Mouse (Mus musculus): Measurements from ENCODE around the gene Gm21887.

The Gm21887 gene

DNA sequence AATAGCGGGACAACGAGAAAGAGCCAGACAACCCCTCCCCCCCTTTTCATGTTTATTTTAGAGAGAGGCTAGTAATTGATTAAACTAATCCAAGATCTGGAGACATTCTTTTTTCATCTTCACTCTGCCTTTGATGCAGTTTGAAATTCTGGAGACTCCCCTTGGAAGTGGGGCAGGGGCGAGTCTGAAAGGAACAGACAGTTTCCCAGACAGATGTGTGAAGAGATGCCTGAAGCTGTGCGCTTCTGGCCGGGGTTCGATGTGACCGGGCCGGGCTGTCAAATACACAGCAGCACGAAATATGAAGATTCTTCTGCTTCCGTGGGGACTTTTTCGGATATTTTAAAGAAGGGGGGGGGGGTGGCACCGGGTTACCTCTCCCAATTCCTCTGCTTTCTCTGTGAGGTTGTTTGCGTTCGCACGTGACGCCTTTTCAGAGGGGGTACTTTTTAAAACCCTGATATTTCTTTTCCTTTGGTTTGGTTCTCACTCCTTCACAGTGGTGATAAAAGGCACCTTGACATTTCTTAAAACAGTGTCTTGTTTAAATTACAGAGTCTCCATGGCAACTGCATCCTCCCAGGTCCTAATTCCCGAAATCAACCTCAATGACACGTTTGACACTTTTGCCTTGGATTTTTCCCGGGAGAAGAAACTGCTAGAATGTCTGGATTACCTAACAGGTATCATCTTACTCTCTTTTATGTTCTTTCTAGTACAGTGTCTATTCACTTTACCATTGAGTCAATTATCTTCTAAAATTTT is 25.9 kb upstream of the Gm21887 start:
- 81% methylated on average over 19 of the region's 19 CpGs for whole genome bisulfite sequencing

GRCm38 (mm10) chrX:169984331-169984730 is 25.1 kb upstream of the Gm21887 start:
- WGBS = 86% methylated on average over 7 of the region's 7 CpGs

DNA sequence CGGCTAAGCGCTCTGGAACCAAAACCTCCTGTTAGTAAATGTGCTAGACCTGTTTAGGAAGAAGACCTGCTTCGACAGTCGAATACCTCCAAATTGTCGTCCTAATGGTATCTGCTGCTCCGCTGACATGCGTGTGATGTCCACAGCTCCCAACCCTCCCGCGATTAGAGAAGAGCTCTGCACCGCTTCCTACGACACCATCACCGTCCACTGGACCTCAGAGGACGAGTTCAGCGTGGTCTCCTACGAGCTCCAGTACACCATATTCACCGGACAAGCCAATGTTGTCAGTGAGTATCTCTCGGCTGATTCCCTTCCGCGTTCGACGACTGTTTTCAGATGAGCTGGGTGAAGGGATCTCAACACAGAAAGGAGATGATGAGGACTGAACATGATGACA is 24.6 kb upstream of the Gm21887 start:
- 90% methylated on average over 21 of the region's 21 CpGs for WGBS

- 85% methylated on average over 18 of the region's 18 CpGs for WGBS
Observed at GRCm38 (mm10) chrX:169985796-169986195, 23.7 kb upstream of the Gm21887 start.

DNA sequence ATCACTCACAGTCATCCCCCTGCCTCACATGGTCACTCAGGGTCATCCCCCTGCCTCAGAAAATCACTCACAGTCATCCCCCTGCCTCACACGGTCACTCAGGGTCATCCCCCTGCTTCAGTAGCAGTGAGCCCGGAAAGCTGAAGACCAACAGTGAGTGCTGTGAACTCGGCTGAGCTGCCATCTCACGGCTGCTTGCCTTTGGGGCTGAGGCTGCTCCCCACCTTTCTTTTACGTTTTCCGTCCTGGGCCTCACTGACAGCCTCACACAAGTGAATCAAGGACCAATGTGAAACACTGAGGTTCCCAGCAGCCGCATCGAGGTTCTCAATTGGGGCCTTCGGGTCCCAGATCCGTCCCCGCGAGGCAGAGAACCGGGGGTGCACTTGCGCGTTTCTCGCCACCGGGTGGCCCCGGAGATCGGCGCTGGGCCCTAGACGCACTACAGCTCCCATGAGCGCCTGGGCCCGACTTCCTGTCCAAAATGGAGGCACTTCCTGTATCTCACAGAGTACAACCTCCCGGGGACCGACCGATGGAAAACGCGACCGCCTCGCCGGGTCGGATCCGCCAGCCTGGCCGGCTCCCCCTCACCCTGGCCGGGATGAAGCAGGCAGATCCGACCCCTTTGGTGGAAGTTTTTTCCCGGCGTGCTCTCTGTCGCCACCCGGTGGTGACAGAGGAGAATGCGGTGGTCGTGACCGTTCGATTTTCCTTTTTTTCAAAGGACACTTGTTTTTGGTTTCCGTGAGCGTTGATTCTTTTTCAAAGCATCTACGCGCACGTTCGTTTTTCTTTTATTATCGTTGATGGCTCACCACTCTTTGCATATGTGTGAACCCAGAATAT is 22.7 kb upstream of the Gm21887 start:
- WGBS = 60% methylated on average over 51 of the region's 51 CpGs

DNA sequence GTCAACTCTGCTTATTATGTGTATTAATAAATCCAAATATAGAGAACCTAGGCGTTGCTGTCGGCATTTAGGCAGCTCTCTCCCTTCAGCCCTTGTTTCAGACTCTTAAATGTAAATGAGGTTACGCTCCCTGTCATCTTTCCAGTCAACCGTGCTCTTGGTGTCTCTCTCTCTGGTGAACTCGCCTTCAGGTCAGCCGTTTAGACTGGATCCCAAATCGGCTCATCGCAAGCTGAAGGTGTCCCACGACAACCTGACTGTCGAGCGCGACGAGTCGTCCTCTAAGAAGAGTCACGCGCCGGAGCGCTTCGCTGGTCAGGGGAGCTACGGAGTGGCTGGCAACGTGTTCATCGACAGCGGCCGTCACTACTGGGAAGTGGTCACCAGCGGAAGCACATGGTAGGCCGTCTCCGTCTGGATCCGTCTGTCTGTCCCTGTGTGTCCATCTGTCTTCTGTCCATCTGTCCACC is 22.1 kb upstream of the Gm21887 start:
- WGBS = 88% methylated on average over 28 of the region's 28 CpGs

- WGBS = 94% methylated on average over 56 of the region's 56 CpGs
Observed at GRCm38 (mm10) chrX:169988571-169989218, 20.8 kb upstream of the Gm21887 start.

DNA sequence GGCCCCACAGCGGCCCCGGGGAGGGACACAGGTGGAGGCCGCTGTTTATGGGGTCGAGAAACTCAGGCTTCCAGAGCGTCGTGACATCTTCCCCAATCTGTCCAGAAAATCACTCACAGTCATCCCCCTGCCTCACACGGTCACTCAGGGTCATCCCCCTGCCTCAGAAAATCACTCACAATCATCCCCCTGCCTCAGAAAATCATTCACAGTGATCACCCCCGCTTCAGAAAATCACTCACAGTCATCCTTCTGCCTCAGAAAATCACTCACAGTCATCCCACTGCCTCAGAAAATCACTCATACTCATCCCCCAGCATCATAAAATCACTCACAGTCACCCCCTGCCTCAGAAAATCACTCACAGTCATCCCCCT is 20.3 kb upstream of the Gm21887 start:
- WGBS = 85% methylated on average over 8 of the region's 8 CpGs

DNA sequence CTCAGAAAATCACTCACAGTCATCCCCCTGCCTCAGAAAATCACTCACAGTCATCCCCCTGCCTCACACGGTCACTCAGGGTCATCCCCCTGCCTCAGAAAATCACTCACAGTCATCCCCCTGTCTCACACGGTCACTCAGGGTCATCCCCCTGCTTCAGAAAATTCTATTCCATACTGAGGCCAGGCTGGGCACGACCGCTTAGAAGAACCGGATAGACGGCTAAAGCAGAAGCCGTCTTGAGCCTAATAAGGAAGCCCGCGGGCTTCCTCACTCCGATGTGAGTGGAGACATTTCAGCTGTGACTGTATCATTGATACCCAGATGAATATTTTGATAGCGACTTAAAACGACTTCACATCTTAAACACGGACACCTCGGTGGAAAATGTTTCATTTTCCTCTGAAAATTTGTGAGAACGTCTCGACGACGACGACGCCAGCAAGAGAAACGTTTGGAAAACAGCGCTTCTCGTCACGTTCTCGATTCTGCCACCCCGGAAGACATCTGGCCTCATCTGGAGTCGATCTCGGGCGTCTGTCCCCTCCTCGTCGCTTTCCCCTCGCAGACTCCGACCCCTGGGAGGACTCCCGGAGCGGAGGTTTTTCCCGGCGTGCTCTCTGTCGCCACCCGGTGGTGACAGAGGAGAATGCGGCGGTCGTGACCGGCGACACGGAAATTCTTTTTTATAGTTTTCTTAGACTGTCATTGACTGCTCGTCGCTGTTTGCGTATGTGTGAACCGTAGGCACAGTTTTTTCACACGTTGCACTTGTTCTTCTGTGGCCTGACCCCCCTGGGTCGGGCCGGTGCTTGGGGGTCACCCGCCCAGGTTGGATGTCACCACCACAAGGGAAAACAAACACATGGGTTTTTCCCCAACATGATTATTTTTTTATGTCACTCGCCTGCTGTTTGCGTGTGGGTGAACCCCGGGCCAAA is 19.5 kb upstream of the Gm21887 start:
- WGBS = 82% methylated on average over 56 of the region's 56 CpGs

- WGBS = 16% methylated on average over 14 of the region's 28 CpGs
Observed at GRCm38 (mm10) chrX:169991128-169991873, 18.2 kb upstream of the Gm21887 start.

- 24% methylated on average over 8 of the region's 15 CpGs for WGBS
Observed at GRCm38 (mm10) chrX:169992086-169992930, 17.2 kb upstream of the Gm21887 start.

DNA sequence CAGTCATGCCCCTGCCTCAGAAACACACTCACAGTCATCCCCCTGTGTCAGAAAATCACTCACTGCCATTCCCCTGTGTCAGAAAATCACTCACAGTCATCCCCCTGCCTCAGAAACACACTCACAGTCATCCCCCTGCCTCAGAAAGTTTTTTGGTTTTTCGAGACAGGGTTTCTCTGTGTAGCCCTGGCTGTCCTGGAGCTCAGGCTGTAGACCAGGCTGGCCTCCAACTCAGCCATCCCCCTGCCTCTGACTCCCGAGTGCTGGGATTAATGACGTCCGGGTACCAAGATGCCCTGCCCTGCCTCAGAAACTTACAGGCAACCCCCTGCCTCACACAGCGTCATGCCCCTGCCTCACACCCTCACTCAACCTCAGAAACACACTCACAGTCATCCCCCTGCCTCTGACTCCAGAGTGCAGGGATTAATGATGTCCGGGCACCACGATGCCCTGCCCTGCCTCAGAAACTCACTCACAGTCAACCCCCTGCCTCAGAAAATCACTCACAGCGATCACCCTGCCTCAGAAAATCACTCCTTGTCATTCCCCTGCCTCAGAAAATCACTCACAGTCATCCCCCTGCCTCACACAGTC is 16.4 kb upstream of the Gm21887 start:
- WGBS = 30% methylated on average over 5 of the region's 8 CpGs

DNA sequence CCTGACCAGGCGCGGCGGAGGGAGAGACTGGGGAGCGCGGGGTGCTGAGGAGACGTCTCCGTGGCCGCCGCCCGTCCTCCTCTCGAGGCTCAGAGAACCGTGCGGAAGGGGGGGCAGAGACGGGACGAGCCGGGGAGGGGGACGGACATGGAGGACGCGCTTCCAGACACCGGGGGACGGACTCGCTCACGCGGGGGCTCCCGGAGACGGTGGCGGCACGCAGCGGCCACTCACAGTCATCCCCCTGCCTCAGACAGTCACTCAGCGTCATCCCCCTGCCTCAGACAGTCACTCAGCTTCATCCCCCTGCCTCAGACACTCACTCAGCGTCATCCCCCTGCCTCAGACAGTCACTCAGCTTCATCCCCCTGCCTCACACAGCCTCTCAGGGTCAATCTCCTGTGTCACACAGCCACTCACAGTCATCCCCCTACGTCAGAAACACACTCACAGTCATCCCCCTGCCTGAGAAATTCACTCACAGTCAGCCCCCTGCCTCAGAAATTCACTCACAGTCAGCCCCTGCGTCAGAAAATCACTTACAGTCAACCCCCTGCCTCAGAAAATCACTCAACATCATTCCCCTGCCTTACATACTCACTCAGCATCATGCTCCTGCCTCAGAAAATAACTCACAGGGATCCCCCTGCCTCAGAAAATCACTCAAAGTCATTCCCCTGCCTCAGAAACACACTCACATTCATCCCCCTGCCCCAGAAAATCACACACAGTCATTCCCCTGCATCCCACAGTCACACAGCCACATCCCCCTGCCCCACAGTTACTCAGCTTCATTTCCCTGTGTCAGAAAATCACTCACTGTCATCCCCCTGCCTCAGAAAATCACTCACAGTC is 15.2 kb upstream of the Gm21887 start:
- WGBS = 31% methylated on average over 3 of the region's 33 CpGs

GRCm38 (mm10) chrX:169994866-169995711 is 14.4 kb upstream of the Gm21887 start:
- 29% methylated on average over 2 of the region's 2 CpGs for WGBS

- no CpG with 5 or more reads among the region's 17 CpGs for WGBS
Observed at GRCm38 (mm10) chrX:169995909-169996521, 13.4 kb upstream of the Gm21887 start.

DNA sequence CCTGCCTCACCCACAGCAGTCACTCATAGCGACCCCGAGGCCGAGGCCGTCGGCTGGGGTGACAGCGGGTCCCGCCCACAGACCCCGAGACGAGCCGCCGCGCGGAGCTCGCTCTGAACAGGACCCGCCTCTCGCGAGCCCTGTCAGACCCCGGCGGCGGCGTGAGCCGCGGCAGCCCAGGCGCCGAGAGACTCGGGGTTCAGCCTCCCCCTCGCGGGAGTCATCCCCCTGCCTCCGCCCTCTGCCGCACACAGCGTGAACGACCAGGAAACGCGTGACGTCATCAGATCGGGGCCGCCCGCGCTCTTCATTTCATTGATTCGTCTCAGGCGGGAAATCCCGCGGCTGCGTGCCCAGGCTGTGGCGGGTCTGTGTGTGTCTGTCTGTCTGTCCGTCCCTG is 12.5 kb upstream of the Gm21887 start:
- no CpG with 5 or more reads among the region's 46 CpGs for WGBS

GRCm38 (mm10) chrX:169997456-169997853 is 12.0 kb upstream of the Gm21887 start:
- WGBS = 33% methylated on average over 39 of the region's 40 CpGs

All from cerebral cortex, adult 2 months (tissue).